Mouse (Mus musculus) CH12.LX (cell line): ENCODE results near the gene Tada2a. TPM values are rescaled to one million over a fixed set of nuclear protein-coding genes. Genes with fewer than 3 reads are reported as not detected.

Experiments used
- DNase-seq: peaks from one replicate; pipeline ENCODE4 v3.0.0-alpha.2; 2013; ENCODE audit errors: extremely low read depth
- H3K27ac ChIP-seq: 2 replicates; pipeline ENCODE4 v1.5.1; 2012; ENCODE audit warnings: low read depth, mild to moderate bottlenecking, control low read depth, moderate library complexity; ENCODE audit not compliant: insufficient read depth
- H3K27me3 ChIP-seq: replicated peaks from 2 replicates; pipeline ENCODE3; 2012; ENCODE audit warnings: inconsistent platforms
- H3K36me3 ChIP-seq, 2 experiments: replicated peaks in 1 of 2; 2 replicates each; pipeline versions ENCODE3 to v1.6.1; 2012; ENCODE audit warnings: inconsistent platforms in 1 of 2, low read length in 1 of 2, mild to moderate bottlenecking in 1 of 2, mixed read lengths in 1 of 2, moderate library complexity in 1 of 2; ENCODE audit not compliant: control insufficient read depth in 1 of 2, insufficient read depth in 1 of 2
- H3K4me1 ChIP-seq, 2 experiments: 2 replicates each; pipeline ENCODE4 v1.6.1; 2012; ENCODE audit warnings: inconsistent platforms in 1 of 2, moderate library complexity in 1 of 2; ENCODE audit not compliant: insufficient read depth in 2 of 2, control insufficient read depth in 1 of 2
- H3K4me2 ChIP-seq: 2 replicates; pipeline ENCODE4 v1.6.1; 2012; ENCODE audit warnings: low read depth, mild to moderate bottlenecking, control low read depth; ENCODE audit not compliant: poor library complexity, insufficient read depth, severe bottlenecking
- H3K4me3 ChIP-seq, 3 experiments: fragments of 150-350 bp in 1 of 3; sonication (generic) in 1 of 3; replicated peaks in 1 of 3; 2 replicates each; pipeline versions ENCODE3 to v1.5.1; 2011 to 2012; ENCODE audit warnings: low read depth in 2 of 3, low read length in 2 of 3, mild to moderate bottlenecking in 2 of 3, moderate library complexity in 2 of 3, control low read depth in 1 of 3, improper control_type of control experiment in 1 of 3, inconsistent platforms in 1 of 3, mixed read lengths in 1 of 3; ENCODE audit not compliant: poor library complexity in 1 of 3
- H3K79me2 ChIP-seq: replicated peaks from 2 replicates; pipeline ENCODE4 v1.6.1; 2012; ENCODE audit warnings: mild to moderate bottlenecking, moderate library complexity; ENCODE audit not compliant: control insufficient read depth, poor library complexity, insufficient read depth, severe bottlenecking; ENCODE audit errors: extremely low read depth
- H3K9ac ChIP-seq: 2 replicates; pipeline ENCODE4 v1.6.1; 2012; ENCODE audit warnings: low read depth, mild to moderate bottlenecking, control low read depth, moderate library complexity; ENCODE audit not compliant: insufficient read depth
- H3K9me3 ChIP-seq: replicated peaks from 2 replicates; pipeline ENCODE3; 2012; ENCODE audit warnings: low read length, inconsistent platforms, mixed read lengths
- BHLHE40 ChIP-seq: IDR thresholded peaks from 2 replicates; pipeline ENCODE4 v1.6.1; 2011; ENCODE audit warnings: mild to moderate bottlenecking, low read depth, low read length, improper control_type of control experiment
- CHD1 ChIP-seq: IDR thresholded peaks from 2 replicates; pipeline ENCODE4 v1.6.1; 2012; ENCODE audit warnings: low read depth, low read length, improper control_type of control experiment, inconsistent platforms
- CHD2 ChIP-seq: IDR thresholded peaks from 2 replicates; pipeline ENCODE4 v1.6.1; 2011; ENCODE audit warnings: low read length, improper control_type of control experiment
- CTCF ChIP-seq, 2 experiments: IDR thresholded peaks in 1 of 2; conservative IDR thresholded peaks in 1 of 2; 2 replicates each; pipeline ENCODE4 v1.5.1; 2011 to 2012; ENCODE audit warnings: low read depth in 2 of 2, low read length in 2 of 2, improper control_type of control experiment in 1 of 2, inconsistent platforms in 1 of 2, mild to moderate bottlenecking in 1 of 2, moderate library complexity in 1 of 2
- E2F4 ChIP-seq: IDR thresholded peaks from 2 replicates; pipeline ENCODE4 v1.6.1; 2011; ENCODE audit warnings: low read depth, low read length, improper control_type of control experiment; ENCODE audit not compliant: insufficient replicate concordance
- ELF1 ChIP-seq: IDR thresholded peaks from 2 replicates; pipeline ENCODE4 v1.6.1; 2014; ENCODE audit warnings: low read depth, mild to moderate bottlenecking, inconsistent platforms, low read length, improper control_type of control experiment
- EP300 ChIP-seq: IDR thresholded peaks from 2 replicates; pipeline ENCODE4 v1.6.1; 2011; ENCODE audit warnings: low read length, improper control_type of control experiment
- ETS1 ChIP-seq: conservative IDR thresholded peaks from 2 replicates; pipeline ENCODE4 v1.6.1; 2012; ENCODE audit warnings: low read depth, mild to moderate bottlenecking, inconsistent platforms, low read length, improper control_type of control experiment, moderate library complexity
- GABPA ChIP-seq: IDR thresholded peaks from 2 replicates; pipeline ENCODE4 v1.6.1; 2012; ENCODE audit warnings: low read depth, low read length, improper control_type of control experiment, inconsistent platforms; ENCODE audit not compliant: insufficient replicate concordance
- HCFC1 ChIP-seq: IDR thresholded peaks from 2 replicates; pipeline ENCODE4 v1.6.1; 2012; ENCODE audit warnings: low read depth, mild to moderate bottlenecking, inconsistent platforms, low read length, improper control_type of control experiment
- IRF4 ChIP-seq: IDR thresholded peaks from 2 replicates; pipeline ENCODE4 v1.6.1; 2014; ENCODE audit warnings: low read depth, mild to moderate bottlenecking, inconsistent platforms, low read length, improper control_type of control experiment
- JUN ChIP-seq: IDR thresholded peaks from 2 replicates; pipeline ENCODE4 v1.6.1; 2011; ENCODE audit warnings: low read depth, mild to moderate bottlenecking, low read length, improper control_type of control experiment, moderate library complexity; ENCODE audit not compliant: insufficient read depth
- JUND ChIP-seq: conservative IDR thresholded peaks from 2 replicates; pipeline ENCODE4 v1.6.1; 2011; ENCODE audit warnings: low read depth, low read length, improper control_type of control experiment
- KAT2A ChIP-seq: IDR thresholded peaks from 2 replicates; pipeline ENCODE4 v1.6.1; 2012; ENCODE audit warnings: low read length, improper control_type of control experiment, inconsistent platforms; ENCODE audit not compliant: insufficient replicate concordance
- MAFK ChIP-seq: IDR thresholded peaks from 2 replicates; pipeline ENCODE4 v1.6.1; 2011; ENCODE audit warnings: low read length, improper control_type of control experiment; ENCODE audit not compliant: insufficient replicate concordance
- MAX ChIP-seq: IDR thresholded peaks from 2 replicates; pipeline ENCODE4 v1.6.1; 2011; ENCODE audit warnings: low read length, improper control_type of control experiment
- MAZ ChIP-seq: IDR thresholded peaks from 2 replicates; pipeline ENCODE4 v1.6.1; 2012; ENCODE audit warnings: low read depth, mild to moderate bottlenecking, inconsistent platforms, low read length, improper control_type of control experiment, moderate library complexity
- MEF2A ChIP-seq: IDR thresholded peaks from 2 replicates; pipeline ENCODE4 v1.6.1; 2014; ENCODE audit warnings: low read depth, mild to moderate bottlenecking, inconsistent platforms, low read length, improper control_type of control experiment, borderline replicate concordance
- MXI1 ChIP-seq: IDR thresholded peaks from 2 replicates; pipeline ENCODE4 v1.6.1; 2011; ENCODE audit warnings: mild to moderate bottlenecking, low read depth, low read length, improper control_type of control experiment
- MYC ChIP-seq: IDR thresholded peaks from 2 replicates; pipeline ENCODE4 v1.6.1; 2011; ENCODE audit warnings: low read depth, mild to moderate bottlenecking, improper control_type of control experiment, low read length
- NELFE ChIP-seq: IDR thresholded peaks from 2 replicates; pipeline ENCODE4 v1.6.1; 2011; ENCODE audit warnings: low read depth, low read length, improper control_type of control experiment
- NRF1 ChIP-seq: IDR thresholded peaks from 2 replicates; pipeline ENCODE4 v1.6.1; 2014; ENCODE audit warnings: low read depth, mild to moderate bottlenecking, inconsistent platforms, low read length, improper control_type of control experiment, moderate library complexity
- PAX5 ChIP-seq: IDR thresholded peaks from 2 replicates; pipeline ENCODE4 v1.6.1; 2012; ENCODE audit warnings: low read length, inconsistent platforms, mixed read lengths
- POLR2A ChIP-seq: IDR thresholded peaks from 2 replicates; pipeline ENCODE4 v1.6.1; 2011; ENCODE audit warnings: low read depth, mild to moderate bottlenecking, improper control_type of control experiment, low read length
- POLR2AphosphoS2 ChIP-seq: IDR thresholded peaks from 2 replicates; pipeline ENCODE4 v1.6.1; 2011; ENCODE audit warnings: low read depth, low read length, improper control_type of control experiment
- RAD21 ChIP-seq: IDR thresholded peaks from 2 replicates; pipeline ENCODE4 v1.6.1; 2011; ENCODE audit warnings: low read depth, mild to moderate bottlenecking, low read length, improper control_type of control experiment, moderate library complexity
- RCOR1 ChIP-seq: conservative IDR thresholded peaks from 2 replicates; pipeline ENCODE4 v1.6.1; 2012; ENCODE audit warnings: low read depth, mild to moderate bottlenecking, inconsistent platforms, low read length, improper control_type of control experiment
- SIN3A ChIP-seq: IDR thresholded peaks from 2 replicates; pipeline ENCODE4 v1.6.1; 2012; ENCODE audit warnings: low read length, improper control_type of control experiment, inconsistent platforms
- SMC3 ChIP-seq: IDR thresholded peaks from 2 replicates; pipeline ENCODE4 v1.6.1; 2011; ENCODE audit warnings: low read depth, low read length, improper control_type of control experiment
- TBP ChIP-seq: conservative IDR thresholded peaks from 2 replicates; pipeline ENCODE4 v1.6.1; 2011; ENCODE audit warnings: low read depth, low read length, improper control_type of control experiment
- TCF12 ChIP-seq: IDR thresholded peaks from 2 replicates; pipeline ENCODE4 v1.6.1; 2014; ENCODE audit warnings: low read depth, mild to moderate bottlenecking, inconsistent platforms, low read length, improper control_type of control experiment
- UBTF ChIP-seq: IDR thresholded peaks from 2 replicates; pipeline ENCODE4 v1.6.1; 2012; ENCODE audit warnings: low read depth, mild to moderate bottlenecking, inconsistent platforms, low read length, improper control_type of control experiment, moderate library complexity
- USF1 ChIP-seq: IDR thresholded peaks from 2 replicates; pipeline ENCODE4 v1.6.1; 2014; ENCODE audit warnings: low read depth, mild to moderate bottlenecking, inconsistent platforms, low read length, improper control_type of control experiment
- USF2 ChIP-seq: conservative IDR thresholded peaks from 2 replicates; pipeline ENCODE4 v1.6.1; 2011; ENCODE audit warnings: low read depth, low read length, improper control_type of control experiment
- ZC3H11A ChIP-seq: IDR thresholded peaks from 2 replicates; pipeline ENCODE4 v1.6.1; 2012; ENCODE audit warnings: low read depth, mild to moderate bottlenecking, inconsistent platforms, low read length, improper control_type of control experiment
- ZKSCAN1 ChIP-seq: IDR thresholded peaks from 2 replicates; pipeline ENCODE4 v1.6.1; 2012; ENCODE audit warnings: low read depth, inconsistent platforms, low read length, improper control_type of control experiment, borderline replicate concordance
- ZMIZ1 ChIP-seq: IDR thresholded peaks from 2 replicates; pipeline ENCODE4 v1.6.1; 2012; ENCODE audit warnings: low read depth, mild to moderate bottlenecking, inconsistent platforms, low read length, improper control_type of control experiment
- ZNF384 ChIP-seq: IDR thresholded peaks from 2 replicates; pipeline ENCODE4 v1.6.1; 2012; ENCODE audit warnings: low read depth, low read length, improper control_type of control experiment, inconsistent platforms
- dilution Hi-C: fragments of 300-500 bp; cut with MboI; formaldehyde crosslinking; loops from 2 replicates; pipeline ENCODE4 v1.14.3; 2020; ENCODE audit warnings: low sequenced_read_pairs; ENCODE audit not compliant: extremely low pct_unique_long_range_greater_than_20kb, extremely low pct_ligation_motif_present
- in situ Hi-C: fragments of 300-500 bp; cut with MboI; formaldehyde crosslinking; loops from 3 replicates; pipeline ENCODE4 v1.14.3; 2019; ENCODE audit warnings: low sequenced_read_pairs, low pct_ligation_motif_present, low pct_unique_long_range_greater_than_20kb, mixed read lengths
- polyA plus RNA-seq: library from polyadenylated mRNA; unstranded; fragments of >175 nt; gene quantifications from 2 replicates; pipeline ENCODE4 v1.2.1, GENCODE M21; 2012; ENCODE audit warnings: low read depth; ENCODE audit not compliant: insufficient read length
- total RNA-seq, 2 experiments: library from RNA; depleted of rRNA; stranded (reverse); fragments of 300-350 nt in 1 of 2; fragments of >200 nt in 1 of 2; gene quantifications; 2 replicates each; pipeline ENCODE4 v1.2.3; 2012 to 2014

Tada2a gene
- total and polyA plus RNA-seq, 3 experiments, result 34.1 to 66.1 (median 37.5) TPM

DNA sequence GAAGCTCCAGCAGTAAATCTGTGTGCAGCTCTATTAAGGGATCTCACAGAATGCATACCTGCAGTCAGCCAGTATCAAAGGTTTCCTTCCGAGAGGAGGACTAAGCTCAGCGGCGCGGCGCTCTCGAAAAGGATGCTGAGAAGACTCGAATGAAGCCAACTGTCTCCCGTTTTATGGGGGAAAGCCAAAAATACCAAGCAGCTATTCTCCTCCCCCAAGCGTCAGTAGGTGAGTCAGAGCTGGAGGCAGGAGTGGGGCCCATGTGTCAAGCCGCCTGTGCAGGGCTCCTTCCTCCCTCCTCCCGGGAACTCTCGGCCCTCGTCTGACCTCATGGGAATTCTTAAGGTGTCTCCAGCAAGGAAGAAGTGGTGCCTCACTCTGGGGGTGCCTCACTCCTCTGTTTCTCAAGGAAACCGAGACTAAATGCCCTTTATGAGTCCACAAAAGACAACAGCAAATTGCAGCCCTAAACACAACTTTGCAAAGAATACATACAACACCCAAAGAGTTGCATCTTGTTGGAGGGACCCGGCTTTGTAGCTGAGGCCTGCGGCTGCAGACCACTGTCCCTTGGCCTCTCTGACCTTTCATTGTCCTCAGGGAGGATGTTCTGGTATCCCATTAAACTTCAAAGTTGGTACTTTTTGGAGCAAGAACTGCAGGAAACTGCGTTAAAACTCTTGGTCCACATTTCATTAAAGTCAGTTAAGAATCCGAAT, 62.3 kb downstream of the Tada2a start:
- Histone ChIP-seq H3K27ac (peak overlapping the region; percentile 87), H3K79me2 (peaks cover 42% of the 10 kb centered on the region), H3K9ac (peak overlapping the region; percentile 79), H3K27me3 (no peaks in the 10 kb centered on the region), H3K4me2 (peak overlapping the region; percentile 91)
- dilution Hi-C loops, result no loop called here
- no peak; the same call in 1 of the 2 replicates for TF ChIP-seq HCFC1
- TF ChIP-seq GABPA, result no peak
- TF ChIP-seq MAZ, result peak; percentile 87
- TF ChIP-seq NELFE, result peak; percentile 84
- TF ChIP-seq NRF1, result peak; percentile 37; the same call in 1 of the 2 replicates
- TF ChIP-seq SIN3A, result peak; percentile 75; the same call in 1 of the 2 replicates
- TF ChIP-seq PAX5, result no peak
- peak; percentile 87; the same call in 1 of the 2 replicates for TF ChIP-seq RCOR1
- TF ChIP-seq MYC, result peak; percentile 82; the same call in 1 of the 2 replicates
- TF ChIP-seq JUND, result peak; percentile 79
- no peak for TF ChIP-seq E2F4
- no peak for TF ChIP-seq USF1
- peak; percentile 51; the same call in 1 of the 2 replicates for TF ChIP-seq ELF1
- TF ChIP-seq ZNF384, result no peak
- peak; percentile 80 for TF ChIP-seq MAX
- no peak for TF ChIP-seq ZC3H11A
- no peak for TF ChIP-seq KAT2A
- TF ChIP-seq POLR2A, result peak; percentile 94
- peak; percentile 58; the same call in 1 of the 2 replicates for TF ChIP-seq CHD2
- TF ChIP-seq USF2, result no peak
- TF ChIP-seq TCF12, result peak; percentile 92
- 0 out of 2 replicates have a peak, but pooled peaks have one; percentile 29 for TF ChIP-seq MAFK
- no peak; the same call in 1 of the 2 replicates for TF ChIP-seq CHD1
- peak; percentile 98 for TF ChIP-seq MEF2A
- no peak for TF ChIP-seq SMC3
- peak; percentile 74; the same call in 1 of the 2 replicates for TF ChIP-seq POLR2AphosphoS2
- peak; percentile 98 for TF ChIP-seq ETS1
- peak; percentile 92 for TF ChIP-seq ZMIZ1
- TF ChIP-seq CTCF (conservative IDR thresholded peaks at IDR 0.05 in 1 of 2, IDR thresholded peaks at IDR 0.05 in 1 of 2; ENCODE audit: low read depth in 2 of 2, low read length in 2 of 2), result no peak
- peak; percentile 95 for TF ChIP-seq TBP
- no peak for TF ChIP-seq RAD21
- peak; percentile 76 for TF ChIP-seq JUN
- peak; percentile 89 for TF ChIP-seq MXI1
- peak; percentile 80 for TF ChIP-seq EP300
- TF ChIP-seq UBTF, result peak; percentile 18; the same call in 1 of the 2 replicates
- peak; percentile 86 for TF ChIP-seq BHLHE40
- TF ChIP-seq ZKSCAN1, result no peak
- peak; percentile 98 for TF ChIP-seq IRF4
- TF ChIP-seq, all 38 proteins: peak for 24
- DNase-seq, result peak; percentile 91
- H3K4me1 ChIP-seq, result peaks cover 15 to 74% of the 10 kb centered on the region in 2 experiments
- peak overlapping the region; percentile 64 to 76 (median 75) for H3K4me3 ChIP-seq
- no peaks in the 10 kb centered on the region for H3K9me3 ChIP-seq
- no peaks in the 10 kb centered on the region for H3K36me3 ChIP-seq
- in situ Hi-C loops, result no loop called here
